Mouse (Mus musculus) embryo, embryonic 10 days (tissue): ENCODE measurements at regions not wholly inside any gene's neighbourhood (a gene's known extent, or its start where the extent isn't known, plus 50 kb on each side); places are given as distances from the start of the nearest gene placed in this dataset.
"Not testable (repeated sequence)": the region's sequence is repeated elsewhere in the genome, so short reads cannot be mapped to it uniquely, and the experiment has no call there.

Source experiments
- DNase-seq: peaks from one replicate; pipeline ENCODE4 v3.0.0-alpha.2; 2015; ENCODE audit warnings: low spot score

DNA sequence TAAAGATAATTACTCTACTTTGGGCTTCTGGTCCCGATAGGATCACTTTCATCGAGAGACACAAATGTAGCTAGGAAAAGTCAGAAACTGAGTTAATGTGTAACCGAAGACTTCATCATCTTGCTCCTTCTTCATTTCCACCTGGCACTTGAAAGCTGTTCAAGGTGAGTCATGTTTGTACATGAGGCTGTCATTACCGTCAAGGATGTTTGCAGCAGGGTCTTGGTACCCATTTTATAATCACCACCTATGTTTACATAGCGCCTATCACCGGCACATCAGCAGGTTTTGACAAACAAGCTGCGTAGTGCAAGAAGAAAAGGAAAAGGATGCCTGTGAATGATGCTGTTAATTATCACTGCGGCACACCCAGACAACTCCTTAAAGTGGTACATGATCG lies 377.0 kb upstream of the Zfp703 start:
- DNase-seq: no peak

DNA sequence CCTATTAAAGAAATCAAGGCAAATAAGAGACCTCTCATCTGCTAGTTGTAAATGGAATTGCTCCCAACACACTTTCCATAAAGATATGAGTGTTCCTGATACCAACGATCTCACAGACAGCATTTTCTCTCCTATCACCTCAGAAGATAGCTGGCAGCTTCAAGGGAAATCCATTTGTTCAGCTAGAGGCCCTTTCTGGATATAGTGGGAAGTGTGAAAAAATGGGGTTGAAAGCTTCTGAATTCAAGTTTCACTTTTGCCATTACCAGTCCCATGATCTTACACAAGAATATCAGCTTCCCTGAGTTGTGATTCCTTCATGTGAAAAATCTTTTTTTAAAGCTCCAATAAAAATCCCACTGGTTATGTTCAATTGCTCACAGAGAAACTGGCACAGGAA lies 369.1 kb upstream of the Zfp703 start:
- DNase-seq: no peak

DNA sequence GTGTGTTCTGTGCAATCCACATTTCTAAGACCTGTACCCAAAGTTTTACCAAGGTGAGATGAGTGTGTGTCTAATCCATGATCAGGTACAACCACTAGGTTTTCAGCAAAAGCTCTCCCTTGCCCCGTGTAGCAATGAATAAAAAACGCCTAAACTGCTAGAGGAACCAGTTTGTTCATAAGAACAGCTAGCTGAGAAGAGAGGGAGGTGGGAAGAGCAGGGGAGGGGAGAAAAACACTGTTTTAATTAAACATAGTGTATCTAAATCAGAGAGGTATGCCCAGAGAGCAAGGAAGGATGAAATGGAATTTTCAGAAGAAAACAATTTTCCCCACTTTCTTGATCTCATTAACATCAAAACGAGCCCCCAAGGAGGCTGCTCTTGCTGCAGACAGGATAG lies 368.5 kb upstream of the Zfp703 start:
- no peak for DNase-seq

DNA sequence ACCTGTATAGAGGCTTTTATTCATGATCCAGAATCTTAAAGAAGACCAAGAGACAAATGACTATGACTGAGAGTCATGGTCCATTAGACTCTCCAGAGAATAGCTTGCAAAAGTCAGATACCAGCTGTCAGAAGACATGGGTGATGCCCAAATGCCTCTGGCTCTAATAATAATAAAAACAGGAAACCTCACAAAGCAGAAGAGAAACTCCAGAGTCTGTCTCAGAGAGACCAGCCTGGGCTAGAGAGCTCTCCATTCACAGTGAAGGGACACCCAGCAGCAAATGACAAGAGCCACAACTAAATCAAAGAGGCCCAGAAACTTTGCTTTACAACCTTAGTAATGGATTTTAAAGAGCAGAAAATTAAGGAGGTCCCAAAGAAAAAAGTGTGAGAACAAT lies 365.0 kb upstream of the Zfp703 start:
- no peak for DNase-seq

DNA sequence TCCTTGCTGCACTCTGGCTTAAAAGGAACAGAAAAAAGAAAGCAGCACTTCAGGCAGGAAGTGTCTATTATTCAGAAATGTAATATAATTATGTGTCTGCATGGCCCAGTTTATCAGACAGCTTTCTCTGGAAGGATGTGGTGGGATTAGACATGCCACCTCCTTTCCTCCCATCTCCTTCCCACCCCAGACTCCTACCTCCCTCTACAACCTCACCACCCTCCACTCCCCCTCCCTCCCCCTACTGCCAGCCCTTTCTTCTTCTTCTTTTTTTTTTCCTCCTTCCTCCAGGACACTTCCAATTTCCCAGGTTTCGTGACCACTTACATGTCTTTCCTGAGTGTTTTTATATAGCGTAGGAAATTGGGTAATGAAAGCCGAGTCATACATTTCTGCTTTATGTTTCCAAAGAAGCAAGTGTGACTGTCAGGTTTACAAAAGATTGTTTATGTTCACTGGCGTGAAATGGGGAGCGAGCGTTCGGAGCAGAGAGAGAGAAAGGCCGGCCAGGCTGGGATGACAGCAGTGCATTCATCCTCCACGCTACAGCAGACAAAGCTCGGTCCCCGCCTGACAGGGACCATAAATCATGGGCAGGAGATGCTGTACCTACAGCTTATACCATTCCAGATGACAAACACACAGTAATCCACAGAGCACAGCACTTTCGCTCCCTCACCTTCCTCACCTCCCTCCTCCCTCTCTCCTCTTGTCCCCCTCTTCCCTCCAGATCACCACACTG lies 354.6 kb upstream of the Zfp703 start:
- peak; percentile 74 for DNase-seq

DNA sequence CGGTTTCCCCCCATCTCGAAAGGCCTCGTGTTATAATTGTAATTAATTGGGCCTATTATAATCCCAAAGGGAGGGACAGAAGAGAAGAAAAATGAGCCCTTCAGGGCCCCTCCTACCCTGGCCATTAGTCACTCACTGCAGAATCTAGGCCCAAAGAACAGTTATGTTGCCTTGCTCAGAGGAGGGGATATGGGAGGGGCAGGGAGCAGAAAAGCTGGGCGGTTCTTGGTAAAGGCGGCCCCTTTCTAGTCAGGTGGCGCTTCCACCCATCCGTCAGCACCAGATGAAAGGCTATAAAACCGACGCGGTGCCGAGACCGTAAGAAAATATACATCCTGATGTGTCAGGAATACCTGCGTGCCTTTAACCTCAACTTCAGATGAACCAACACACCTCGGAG lies 350.9 kb upstream of the Zfp703 start:
- DNase-seq: peak; percentile 51

DNA sequence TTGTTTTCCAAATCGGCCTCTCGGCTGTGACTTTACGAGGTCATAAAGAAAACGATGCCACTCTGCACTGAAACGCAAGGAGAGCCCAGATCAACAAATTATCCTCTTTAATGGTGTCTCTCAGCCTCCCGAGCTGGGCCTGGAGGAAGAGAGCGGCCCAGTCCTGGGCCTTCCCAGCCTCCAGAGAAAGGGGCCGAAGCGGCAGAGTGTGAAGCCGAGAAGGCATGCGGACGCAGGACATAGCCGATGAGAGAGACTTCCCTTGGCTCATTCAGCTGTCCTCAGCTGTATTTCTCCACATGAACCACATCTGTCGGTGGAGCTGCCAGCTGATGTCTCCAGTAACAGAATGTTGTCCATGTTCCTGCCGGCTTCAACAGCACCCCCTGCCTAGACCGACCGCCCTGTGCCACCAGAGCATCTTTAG lies 350.5 kb upstream of the Zfp703 start:
- peak; percentile 29 for DNase-seq

DNA sequence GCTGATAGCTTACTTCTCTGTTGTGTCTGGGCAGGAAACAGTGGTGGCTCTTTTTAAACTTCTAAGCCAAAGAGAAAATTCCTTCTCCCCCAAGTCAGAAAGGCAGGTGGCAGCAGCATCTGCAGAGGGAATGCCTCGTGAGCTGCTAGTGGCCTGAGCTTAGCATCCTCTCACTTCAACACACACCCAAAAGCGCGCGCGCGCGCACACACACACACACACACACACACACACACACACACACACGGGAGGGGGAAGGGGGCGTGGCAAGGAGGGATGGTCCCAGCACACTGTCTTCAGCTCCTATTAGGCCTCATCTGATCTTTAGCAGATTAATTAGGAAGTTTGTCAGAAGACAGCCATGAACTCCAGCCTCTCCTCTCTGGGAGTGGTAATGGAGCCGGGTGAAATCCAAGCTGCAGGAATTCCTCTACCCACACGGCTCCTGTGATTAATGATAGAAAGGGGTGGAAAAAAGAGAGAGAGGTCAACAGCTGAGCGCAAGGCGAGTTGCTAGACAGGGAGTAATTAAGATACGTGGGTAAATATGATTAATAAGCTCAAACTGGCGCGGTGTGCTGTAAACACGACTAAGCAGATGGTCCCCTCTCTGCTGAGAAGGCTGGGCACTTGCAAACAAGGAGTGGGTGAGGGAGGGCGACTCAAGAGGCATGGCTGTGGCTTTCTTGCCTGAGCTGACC lies 349.8 kb upstream of the Zfp703 start:
- peak; percentile 63 for DNase-seq

DNA sequence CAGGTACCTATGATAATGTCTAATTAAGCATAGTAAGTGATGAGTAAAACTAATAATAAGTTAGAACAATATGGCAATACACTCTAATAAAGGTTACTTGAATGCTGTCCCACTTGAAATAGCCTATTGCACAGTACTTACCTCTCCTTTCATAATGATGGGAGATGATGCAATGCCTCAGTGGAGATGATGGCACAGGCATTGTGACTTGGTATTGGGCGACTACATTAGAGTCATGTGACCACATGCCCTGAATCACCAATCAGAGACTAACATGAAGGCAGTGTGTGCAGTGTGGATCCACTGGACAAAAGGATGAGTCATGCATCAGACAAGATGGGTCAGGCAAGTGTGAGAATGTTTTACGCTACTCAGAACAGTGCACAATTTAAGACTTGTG lies 346.6 kb upstream of the Zfp703 start:
- no peak for DNase-seq

DNA sequence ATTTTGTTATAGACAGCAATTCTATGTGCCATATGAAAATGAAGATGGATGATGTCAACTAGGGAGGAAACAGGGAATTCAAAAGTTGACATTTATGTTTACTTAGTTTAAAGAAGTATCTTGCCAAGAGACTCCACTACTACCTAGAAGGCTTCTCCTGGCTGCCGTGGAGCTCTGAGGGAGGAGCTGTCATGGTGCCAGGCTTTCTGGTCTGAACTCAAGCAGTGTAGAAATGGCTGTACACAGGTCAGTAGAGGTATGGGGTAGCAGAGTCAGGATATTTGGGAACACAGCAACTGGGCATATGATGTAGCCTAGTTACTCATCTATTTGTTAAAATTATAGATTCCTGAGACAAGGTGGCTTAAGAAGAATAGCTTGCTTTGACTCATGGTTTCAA lies 341.4 kb upstream of the Zfp703 start:
- no peak for DNase-seq

DNA sequence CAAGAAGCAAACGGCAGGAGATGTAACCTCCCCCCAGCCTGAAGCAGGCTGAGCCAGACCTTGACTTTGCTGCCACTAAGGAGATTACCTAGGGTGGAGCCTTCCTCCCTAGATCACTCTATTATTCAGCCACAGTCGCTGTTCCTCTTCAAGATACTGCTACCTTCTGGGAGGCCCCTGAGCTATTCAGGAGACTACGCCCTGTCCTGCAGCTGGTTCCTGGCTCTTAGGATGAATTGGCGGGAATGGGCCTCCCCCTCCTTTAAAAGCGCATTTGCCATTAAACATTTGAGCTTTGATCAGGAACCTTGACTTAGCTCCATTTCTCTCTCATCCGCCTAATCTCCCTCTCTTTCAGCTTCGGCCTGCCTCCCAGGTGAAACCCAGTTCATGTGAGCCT lies 331.8 kb upstream of the Zfp703 start:
- DNase-seq: not testable (repeated sequence)

DNA sequence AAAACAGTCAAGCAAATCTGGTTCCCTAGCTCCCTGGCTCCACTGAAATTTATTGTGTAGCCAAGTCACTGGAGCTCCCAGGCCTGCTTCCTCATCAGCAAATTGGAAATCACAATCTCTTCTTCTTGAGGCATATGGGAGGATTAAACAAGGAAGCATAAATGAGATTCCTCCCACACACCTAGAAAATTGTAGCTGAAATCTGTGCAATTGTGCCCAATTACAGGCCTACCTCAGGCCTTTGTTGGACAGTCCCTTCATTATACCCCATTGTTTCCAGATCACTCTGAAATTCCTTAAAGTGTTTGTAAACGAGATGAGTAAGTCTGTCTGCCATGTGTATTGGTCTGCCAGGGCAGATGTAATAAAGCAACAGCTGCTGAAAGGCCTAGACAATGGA lies 326.8 kb upstream of the Zfp703 start:
- DNase-seq: no peak

DNA sequence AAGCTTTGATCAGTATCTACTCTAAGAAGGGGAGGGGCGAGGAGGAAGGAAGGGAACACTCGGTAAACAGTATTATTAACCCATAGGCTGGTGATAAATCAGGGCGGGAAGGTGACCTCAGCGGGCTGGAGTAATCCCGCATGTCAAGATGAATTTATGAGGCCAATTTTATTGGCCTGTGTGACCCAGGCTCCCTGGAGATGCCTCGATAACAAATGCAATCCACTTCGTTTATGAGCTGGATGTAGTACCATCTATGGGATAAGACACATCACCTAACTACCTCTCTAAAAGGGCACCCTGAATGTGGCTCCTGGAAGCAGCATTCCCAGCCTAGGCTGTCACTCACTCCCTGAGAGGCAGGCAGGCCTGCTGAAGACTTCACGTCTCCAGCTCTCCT lies 321.2 kb upstream of the Zfp703 start:
- DNase-seq: peak; percentile 35

DNA sequence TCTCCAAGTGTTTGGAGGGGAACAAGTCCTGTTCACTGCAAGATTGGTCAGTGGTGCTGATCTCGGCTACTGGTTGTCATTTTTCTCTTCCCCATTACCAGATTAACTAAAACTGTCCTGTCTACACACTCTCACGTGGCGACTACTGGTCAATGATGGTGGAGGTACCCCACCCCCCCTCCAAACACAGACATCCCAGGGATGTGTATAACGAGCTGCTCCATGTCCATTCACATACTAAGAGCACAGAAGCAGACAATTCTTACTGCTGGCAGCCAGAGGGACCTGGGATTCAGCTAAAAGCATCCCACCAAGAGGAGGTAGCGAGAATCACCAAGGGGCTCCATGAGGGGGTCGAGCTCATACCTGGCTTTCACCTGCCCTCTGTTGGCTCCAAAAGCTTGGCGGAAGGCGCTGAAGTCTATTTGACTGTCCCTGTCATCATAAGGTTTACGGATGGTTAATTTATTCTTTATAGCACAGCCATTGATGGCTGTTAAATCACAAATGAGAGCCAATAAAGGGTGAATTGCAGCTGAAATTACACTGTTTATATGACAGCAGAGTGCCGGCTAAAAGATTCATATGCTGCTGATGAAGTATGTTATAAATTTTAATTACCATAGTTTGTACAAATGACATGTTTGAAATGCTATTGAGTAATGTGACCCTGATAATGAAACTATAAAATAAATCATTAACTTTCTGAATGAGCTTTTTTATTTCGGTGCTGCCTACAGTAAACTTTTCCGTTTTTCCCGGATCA lies 320.6 kb upstream of the Zfp703 start:
- no peak for DNase-seq

DNA sequence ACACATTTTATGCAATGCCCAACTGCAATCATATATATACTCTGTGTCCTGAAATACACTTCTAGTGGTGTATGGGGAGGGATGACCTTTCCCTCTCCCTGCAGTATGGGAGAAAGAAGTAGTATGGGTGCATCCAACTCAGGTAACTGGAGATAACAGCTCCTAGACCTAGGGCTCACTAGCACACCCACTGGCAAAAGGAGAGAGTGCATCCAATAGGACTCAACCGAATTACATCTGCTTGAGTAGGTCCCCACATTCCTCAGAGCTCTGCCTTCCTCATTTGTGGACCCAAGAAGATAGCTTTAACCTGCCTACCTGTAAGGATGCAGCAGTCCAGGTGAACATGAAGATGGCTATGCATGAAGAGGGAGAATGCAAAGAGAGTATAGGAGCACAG lies 317.7 kb upstream of the Zfp703 start:
- DNase-seq: peak; percentile 51

DNA sequence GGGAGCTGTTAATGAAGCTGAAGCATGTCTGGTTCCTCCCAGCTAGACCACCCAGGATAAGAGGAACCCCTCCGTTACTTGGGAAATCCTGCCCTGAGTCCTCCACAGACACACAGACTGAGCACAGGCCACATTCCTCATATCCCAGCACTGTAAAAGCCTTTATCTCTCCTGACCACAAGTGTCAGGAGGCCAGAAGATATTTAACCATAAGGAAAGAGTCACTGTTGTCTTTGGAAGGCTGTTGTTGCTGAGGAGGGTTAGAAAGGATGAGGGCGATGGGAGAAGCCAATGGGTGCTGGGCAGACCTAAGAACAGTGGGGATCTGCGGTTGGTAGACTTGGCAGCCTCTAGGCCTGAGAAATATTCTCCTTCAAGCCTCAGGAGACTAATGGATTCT lies 307.6 kb upstream of the Zfp703 start:
- no peak for DNase-seq

DNA sequence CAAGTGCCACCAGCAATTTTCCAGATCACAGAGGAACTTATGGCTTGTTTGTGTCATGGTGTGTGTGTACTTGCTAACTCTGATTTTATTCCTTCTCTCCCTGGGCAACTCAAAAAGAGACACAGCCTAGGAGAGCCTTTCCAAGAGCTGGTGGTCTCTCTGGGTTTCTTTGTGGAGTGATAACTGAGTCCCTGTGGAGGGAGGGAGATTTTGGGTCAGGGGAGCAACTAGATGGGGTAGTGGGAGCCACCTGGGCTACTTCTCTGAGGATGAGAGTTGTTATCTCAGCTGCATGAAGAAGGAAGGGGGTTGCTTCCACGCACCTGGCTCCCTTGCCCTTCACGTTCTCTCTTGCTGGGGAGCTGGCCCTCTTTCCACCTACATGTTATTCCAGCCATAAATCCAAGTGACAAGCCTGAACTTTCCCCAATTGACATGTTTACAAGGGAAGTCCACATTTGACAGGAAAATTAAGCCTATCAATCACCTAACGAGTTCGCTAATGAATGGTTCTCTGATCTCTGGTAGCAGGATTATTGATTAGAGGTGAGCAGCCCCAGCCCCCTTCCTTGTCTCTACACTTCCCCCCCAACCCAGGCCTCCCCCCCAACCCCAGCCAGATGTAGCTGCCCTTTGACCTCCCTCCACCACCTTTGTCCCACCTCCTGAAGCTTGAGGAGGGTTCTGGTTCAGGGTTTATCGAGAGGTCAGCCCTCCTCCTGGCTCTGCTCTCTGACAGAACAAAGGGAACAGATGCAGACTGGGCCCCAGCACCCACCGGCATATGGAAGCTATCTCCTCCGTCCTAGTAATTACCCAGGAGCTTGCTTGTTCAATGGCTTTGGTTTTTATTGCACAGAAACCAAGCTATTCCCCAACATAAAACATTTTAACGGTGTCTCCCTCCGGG lies 304.4 kb upstream of the Zfp703 start:
- DNase-seq: peak; percentile 86

DNA sequence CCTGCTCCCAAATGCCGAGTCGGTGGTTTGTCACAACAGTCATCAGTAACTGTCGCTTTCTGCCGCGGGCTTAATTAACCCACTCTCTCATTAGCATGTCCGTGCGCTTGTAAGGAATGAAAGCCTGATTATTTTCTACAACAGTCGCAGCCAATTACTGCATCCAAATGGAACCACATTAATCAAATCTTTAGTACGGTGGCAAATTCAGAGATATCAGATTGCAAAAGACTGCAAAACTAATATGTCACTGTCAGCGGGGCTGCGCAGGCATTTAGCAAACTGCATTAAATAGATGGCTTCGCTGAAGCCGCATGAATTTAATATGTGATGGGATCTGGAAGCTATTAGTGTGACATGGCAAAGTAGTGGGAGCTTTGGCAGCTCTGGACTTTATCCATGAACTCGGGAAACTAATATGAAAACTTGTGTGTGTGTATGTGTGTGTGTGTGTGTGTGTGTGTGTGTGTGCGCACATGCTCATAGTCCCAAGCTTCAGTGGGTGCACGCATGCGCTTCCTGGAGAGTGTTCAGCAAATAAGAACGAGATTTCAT lies 299.5 kb upstream of the Zfp703 start:
- DNase-seq: peak; percentile 35

DNA sequence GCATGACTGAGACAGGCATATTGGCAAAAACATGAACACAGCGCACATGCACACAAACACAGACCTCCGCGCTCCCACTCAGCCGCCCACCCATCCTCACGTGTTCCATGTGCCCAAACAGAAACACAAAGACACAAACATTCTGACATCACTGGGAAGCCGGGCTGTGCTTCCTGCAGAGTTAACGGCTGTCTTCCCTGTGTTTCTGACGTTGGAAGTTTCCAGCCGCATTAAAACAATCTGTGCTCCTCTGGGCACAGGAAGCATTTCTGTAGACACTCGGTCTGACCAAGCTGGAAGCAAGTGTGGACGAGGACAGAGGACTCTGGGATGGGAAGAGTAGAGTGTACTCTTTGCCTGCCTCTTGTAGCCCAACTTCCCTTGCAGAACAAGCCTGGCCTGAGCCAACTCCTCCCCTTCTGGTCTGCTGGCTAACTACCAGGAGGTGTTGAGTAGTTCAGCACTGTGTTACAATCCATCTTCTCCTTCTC lies 296.2 kb upstream of the Zfp703 start:
- DNase-seq: no peak

DNA sequence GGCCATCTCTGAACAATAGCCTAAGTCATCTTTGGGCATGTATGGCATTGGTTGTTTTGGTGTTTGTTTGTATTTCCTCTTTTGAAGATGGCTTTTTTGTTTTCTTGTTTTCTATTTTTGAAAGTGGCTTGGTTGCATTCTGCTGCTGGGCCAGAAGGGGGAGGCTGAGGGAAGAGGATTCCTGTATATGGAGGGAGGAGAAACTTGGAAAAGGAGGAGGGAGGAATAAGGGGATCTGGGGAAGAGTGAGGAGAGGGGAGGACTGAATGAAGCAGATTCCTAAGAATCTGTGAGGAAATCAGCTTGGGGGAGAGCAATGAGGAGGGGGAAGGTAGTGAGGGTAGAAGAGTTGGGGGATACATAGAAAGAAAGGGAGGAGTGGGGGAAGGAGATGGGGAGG lies 290.0 kb upstream of the Zfp703 start:
- DNase-seq: peak; percentile 68

DNA sequence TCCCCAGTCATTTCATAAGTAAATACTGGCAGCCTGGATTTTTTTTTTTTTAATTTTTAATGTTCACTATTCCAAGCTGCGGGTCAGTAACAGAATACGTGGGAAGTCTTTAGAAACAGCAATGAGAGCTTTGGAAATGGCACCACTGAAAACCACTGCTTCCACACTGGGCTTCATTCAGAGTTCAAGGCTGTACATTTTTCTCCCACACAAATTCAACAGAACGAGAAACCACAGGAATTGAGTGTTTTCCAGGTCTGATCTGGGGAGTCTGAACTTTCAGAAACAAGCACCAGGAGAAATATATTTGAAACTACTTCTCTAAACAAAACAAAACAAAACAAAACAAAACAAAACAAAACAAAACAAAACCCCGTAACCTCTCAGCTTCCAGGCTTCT lies 289.1 kb upstream of the Zfp703 start:
- no peak for DNase-seq
